Mouse (Mus musculus) mouse trophoblast stem cell (cell line): ENCODE results near the gene Rps19.
"Not testable (repeated sequence)": the region's sequence is repeated elsewhere in the genome, so short reads cannot be mapped to it uniquely, and the experiment has no call there.

Experiments used
- in situ Hi-C, 2 experiments: fragments of 300-500 bp; cut with MseI, MboI; formaldehyde crosslinking; loops; 2 replicates in 1 of 2; 3 replicates in 1 of 2; pipeline ENCODE4 v1.15.1; 2025

Rps19 gene

DNA sequence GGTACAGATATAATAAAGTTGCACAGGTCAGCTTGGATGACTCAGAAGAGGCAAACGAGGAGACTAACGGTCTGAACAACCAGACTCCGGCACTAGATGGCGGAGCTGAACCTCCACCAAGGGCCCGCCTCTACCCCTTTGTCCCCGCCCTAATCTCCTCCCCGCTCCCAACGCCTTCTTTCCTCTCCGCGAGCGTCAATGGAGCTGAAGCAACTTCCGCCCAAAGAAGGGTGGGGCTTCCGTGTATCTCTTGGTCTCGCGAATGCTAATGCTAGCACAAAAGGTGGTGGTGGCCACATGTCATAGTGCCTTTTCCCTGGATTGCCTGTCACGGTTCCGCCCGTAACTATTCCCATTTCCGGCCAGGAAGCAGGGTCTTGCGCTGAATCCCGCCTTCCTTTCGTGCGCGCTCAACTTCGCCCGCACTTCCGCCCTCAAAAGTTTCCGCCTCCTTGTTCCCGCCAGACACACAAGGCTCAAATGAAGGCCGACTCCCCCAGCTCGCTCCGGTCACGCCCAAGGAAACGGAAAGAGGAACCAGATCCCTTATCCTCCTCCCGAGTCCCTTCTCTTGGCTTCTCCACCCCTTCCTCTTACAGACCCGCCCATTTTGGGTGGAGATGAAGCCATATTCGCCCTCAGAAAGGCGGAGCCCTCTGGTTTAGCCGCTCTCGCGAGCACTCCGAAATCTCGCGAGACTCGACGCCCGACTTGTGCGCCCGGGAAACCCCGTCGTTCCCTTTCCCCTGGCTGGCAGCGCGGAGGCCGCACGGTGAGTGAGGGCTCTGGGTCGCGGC lies at the start of gene Rps19:
Rps19 (plus strand) TSS at position 476 of the 797 bp plus-strand sequence.
- in situ Hi-C loops: no loop called here

DNA sequence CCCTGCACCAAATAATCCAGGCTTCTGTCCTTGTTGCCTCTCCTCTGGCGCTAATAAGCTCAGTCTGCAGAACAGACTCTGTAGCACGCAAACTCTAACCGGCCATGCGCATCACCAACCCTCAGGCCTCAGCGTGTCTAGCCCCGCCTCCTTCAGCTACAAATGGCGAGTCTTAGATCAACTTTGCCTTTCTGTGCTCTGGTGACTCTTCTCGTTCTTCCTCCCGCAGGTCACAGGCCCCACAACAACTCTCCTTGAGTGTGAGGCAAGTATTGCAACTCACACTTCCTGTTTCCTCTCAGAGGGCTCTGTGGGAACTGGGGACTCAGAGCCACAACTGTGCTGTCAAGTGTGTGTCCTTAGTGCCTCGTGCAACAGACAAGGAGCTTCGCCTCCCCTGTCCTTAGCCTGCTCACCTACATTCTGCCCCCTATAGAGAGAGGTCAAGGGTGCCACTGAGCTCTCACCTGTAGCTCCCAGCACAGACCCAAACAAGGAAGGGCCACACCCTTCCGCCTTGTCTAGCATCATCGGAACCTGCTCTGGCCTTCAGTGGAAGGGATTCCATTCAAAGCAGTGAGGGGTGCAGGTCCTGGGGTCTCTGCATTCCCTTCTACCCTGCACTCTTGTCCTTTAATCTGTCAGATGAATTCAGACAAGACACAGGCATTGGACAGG lies 45.3 kb upstream of the Rps19 start:
- in situ Hi-C loops: loop anchor here in 1 of 2 experiments (10.0 kb wide), 1 partner anchor 736 kb away; no protein-coding TSS in a partner anchor

DNA sequence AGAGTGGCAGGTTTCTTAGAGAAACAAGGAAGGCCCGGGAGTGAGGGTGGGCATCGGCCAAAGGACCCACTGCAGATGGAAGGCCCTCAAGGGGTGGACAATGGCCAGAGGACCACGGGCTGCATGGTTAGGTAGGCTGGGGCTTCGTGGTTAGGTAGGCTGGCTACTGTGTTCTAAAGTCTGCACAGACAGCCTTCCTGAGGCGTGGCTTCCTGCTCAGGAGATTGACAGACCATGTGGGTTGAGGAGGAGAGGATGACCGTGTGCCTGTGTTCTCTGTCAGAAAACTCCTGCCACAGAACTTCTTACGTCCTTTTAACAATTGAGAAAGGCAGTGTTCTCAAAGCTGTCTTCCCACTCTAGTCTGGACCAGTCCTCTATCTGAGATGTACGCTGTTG lies 44.8 kb upstream of the Rps19 start:
- in situ Hi-C loops: loop anchor here in 1 of 2 experiments (10.0 kb wide), 1 partner anchor 735 kb away; no protein-coding TSS in a partner anchor

DNA sequence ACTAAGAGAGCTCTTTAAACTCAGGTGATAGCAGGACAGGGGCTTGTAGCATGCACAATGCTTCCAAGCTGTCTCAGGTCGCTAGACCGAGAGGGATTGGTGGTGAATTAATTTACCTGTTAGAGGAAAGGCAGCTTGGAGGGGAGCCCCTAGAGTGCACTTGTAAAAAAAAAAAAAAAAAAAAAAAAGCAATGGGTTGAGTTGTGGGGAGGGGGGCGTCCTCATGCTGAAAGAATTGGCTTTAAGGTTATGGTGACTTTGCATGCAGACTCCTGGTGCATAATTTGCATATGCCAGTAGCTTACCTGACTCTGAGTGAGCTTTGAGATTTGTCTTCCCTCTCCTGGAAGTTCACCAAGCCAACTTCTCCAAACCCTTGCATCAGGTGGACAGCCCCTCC lies 43.8 kb upstream of the Rps19 start:
- in situ Hi-C loops: no loop called here

DNA sequence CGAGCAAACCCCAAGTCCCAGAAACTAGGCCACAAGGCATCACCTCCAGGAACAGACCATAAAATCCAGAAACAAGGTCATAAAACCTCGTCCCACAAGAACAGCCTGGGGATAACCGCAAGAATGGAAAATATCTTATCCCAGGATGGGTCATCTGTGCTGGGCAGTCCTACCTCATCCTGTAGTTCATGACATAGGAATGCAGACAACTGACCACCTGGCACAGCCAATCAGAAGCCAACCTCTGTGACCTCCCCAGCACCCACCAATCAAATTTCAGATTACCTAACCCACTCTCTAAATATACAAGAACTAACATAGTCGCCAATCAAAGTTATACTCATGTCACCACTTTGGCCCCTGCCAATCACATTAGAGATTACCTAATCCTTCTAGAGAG lies 43.2 kb upstream of the Rps19 start:
- in situ Hi-C loops: no loop called here

DNA sequence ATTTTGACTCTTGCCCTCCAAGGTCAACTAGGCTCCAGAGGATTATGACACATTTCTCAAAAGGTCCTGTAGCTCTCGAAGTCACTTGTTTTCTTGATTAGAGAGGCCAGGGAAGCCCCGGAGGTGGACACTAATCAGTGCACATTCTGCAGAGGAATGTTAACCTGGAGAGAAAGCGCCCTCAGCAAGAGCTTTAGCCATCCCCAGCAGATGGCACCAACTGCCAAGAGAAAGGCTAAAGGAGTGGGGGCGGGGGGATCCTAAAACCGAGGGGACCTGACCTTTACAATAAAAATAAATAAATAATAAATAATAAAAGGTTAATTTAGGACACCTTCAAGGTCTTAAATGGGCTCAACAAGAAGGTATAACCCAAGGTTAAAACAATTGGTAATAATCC lies 40.0 kb upstream of the Rps19 start:
- in situ Hi-C loops: no loop called here

DNA sequence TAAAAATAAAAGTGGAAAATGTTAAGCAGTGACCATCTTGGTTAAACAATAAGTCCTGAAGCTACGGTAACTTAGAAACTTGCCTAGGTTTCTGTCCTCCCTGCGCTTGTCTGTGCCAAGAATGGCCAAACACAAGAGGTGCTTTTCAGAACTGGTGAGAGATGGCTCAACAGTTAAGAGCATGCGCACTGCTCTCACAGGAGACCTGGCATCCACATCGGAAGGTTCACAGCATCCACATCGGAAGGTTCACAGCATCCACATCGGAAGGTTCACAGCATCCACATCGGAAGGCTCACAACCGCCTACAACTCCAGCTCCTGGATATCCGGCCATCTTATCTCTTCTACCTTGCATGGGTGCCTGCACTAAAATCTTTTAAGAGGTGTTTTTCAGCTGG lies 39.0 kb upstream of the Rps19 start:
- in situ Hi-C loops: no loop called here

DNA sequence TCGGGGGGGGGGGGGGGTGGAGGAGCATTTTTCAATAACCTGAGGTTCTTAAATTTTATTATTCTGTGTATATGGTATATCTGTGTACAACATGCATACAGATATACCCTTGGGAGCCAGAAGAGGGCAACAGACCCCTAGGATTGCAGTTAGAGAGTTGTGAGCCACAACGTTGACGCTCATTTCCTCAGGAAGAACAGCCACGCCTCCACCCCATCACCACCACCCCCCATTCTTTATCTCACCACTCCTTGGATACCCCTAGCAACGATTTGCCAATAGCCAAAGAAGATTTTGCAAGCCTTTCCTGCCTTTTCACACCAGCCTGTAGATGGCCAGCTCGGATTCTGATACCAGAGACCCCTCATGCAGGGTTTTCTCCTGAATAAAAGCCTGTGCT lies 38.5 kb upstream of the Rps19 start:
- in situ Hi-C loops: no loop called here

DNA sequence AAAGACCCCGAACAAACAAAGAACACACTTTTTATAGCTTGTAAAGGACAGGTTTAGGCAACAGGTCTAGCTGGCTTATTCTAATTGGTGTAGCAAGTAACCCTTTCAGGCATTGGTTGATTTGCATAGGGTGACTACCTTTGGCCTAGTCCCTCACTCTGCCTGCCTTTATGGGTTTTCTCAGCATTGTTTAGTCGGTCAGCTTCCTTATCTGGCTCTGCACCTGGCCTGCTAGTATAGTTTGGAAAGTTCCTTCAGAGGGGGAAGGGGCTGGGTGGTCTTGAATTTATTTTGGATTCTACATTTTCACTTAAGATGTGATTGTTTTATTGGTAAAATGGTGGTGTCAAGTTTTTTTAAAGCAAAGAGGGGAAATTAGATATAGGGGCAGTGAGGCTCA lies 37.6 kb upstream of the Rps19 start:
- in situ Hi-C loops: not testable (repeated sequence)

DNA sequence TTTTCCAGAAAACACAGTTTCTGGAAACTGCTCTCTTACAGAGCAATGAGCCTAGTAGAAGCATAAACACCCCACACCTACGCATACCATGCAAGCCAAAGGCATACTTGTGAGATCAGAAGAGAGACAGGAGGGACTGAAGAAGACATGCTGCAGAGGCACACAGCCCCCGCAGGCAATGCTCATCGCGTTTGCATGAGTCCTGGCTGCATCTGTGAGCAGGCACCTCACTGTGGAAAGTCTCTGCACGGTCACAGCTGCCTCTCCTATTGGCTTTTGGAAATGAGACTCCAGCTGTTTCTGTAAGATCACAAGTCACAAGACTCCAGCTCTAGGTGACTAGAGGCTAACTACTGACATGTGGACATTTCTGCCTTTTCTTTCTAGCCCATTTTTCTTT lies 34.0 kb upstream of the Rps19 start:
- in situ Hi-C loops: no loop called here

DNA sequence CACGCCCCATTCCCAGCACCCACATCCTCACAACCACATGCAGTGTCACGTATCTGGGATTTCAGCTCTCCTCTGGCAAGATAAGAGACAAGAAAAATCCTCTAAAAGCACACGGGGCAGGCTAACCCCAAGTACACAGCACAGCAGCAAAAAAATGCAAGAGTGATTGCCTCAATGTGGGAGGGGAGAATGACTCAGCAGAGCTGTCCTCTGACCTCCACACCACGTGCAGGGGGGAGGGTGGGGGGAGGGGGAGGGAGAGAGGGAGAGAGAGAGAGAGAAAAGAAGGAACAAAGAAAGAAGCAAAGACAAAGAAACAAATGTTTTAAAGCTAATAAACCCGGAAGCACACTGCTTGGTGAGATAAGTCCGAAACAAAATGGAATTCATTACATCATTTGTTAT lies 33.3 kb upstream of the Rps19 start:
- in situ Hi-C loops: no loop called here

DNA sequence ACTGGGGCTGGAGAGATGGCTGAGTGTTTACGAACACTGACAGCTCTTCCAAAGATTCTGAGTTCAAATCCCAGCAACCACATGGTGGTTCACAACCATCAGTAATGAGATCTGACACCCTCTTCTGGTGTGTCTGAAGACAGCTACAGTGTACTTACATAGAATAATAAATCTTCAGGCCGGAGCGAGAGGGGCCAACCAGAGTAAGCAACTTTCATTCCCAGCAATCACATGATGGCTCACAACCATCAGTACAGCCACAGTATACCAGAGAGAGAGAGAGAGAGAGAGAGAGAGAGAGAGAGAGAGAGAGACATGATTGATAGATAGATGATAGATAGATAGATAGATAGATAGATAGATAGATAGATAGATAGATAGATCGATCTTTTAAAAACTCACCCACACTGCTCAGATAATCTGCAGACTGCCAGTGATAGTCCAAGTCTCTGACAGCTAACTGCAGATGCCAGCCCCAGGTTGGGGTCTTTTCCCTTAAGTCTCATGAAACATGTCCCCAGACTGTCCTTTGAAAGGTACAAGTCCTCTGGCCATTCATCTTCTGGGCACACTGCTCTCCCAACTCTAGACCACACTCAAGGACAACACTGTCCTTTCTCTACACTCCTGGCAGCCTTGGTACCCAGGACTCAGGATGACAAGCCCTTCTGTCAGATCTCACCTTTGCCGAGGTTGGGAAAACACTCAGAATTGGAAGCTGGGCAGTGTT lies 32.4 kb upstream of the Rps19 start:
- in situ Hi-C loops: no loop called here

DNA sequence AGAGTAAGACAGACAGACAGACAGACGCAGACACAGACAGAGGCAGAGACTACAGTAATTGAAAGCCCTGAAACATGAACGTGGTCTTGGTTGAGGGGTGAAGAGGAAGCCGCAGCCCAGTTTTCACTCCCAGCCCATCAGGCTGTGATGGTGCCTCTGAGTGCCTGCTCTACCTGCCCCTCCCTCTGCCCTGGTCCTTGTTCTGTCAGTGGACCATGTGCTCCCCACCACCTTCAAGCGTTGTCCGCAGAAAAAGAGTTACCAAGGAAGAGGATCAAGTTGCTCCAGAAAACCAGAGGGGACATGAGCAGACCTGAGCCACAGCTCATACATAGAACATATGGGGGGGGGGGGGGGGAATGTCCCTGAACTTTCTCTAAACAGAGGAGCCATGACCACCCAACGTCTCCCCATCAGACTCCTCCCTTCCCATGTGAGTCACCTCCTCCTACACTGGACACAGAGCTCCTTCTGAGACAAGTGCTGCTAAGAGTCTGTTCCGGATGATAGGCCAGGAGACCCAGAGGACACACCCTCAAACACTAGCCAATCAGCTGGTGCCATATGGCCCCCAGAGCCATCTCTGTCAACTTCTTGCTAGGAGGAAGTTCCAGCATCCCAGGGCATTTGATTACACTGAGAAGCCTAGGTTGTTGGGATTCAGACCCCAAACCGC lies 31.5 kb upstream of the Rps19 start:
- in situ Hi-C loops: no loop called here

DNA sequence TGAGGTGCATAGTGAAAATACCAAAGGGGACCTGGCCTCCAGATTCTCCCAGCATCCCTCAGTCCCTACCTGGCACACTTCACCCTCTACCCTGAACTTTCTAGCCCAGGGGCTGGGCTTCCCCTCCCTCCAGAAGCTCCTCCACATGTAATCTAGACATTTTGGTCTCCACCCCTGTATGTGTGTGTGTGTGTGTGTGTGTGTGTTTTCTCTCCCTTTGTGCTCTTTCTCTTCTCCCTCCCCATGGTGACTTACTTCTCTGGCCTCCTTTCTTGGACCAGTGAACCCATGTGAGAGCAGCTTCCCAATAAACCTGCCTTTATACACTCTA lies 31.0 kb upstream of the Rps19 start:
- in situ Hi-C loops: no loop called here

DNA sequence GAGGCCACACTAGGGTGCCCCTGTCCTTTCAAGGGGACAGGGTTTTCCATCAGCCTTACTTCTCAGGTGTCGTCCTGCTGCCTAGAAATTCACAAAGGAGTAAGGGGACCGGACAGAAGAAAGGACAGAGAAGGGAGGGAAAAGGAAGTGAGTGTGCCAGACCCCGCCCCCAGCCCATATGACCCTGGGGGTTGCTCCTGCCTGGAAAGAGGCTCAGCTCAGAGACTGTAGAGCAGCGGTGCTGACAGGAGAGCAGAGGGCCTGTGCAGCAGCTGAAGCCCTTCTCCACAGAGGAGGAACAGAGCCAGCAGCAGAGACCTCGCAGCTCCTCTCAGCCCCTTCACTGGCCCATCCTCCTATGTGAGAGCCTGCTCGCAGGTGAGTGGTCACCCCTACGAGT lies 30.5 kb upstream of the Rps19 start:
- in situ Hi-C loops: no loop called here

DNA sequence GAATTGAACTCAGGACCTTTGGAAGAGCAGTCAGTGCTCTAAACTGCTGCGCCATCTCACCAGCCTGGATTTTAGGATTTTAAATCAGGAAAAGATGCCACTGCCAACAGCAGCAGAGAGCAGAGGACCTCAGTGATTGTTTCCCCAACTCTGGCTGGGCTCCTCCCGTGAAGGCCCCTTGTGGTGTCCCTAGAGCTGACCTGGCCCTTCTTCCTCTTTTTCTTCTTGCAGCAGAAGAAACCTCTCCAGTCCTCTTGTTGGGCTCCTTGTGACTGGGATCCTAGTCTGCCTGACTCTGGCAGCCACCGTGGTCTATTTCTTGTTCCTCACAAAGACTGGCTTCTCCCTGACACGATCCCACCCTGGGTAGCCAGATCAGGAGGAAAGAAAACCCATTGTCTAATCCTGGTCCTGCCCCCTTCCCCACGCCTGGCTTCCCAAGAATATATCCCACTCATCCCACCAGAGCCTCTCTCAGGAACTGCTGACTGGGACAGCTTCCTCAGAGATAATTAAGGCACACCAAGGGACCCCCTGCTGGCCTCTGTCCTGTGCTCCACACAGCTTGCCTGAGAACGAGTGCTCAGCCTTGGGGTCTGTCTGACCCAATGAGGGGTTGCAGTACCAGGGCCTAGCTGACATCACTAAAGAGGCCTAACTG lies 27.6 kb upstream of the Rps19 start:
- in situ Hi-C loops: no loop called here

DNA sequence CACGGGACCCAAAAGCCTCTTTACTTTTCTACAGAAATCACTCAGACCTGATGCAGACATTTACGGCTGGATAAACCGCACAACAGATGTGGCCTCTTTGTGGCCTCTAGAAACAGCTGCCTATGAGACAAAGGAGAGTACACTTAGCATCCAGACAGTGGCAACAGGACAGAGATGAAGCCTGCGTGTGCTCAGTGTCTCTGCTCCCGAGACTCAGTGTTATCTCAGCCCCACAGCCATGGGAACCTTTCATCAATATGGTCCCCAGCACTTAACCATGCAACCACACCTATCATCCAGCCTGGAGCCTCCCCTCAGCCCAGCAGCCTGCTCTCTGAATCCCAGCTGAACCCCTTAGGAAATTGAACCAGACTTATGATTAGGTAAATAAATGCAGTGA lies 24.9 kb upstream of the Rps19 start:
- in situ Hi-C loops: no loop called here

DNA sequence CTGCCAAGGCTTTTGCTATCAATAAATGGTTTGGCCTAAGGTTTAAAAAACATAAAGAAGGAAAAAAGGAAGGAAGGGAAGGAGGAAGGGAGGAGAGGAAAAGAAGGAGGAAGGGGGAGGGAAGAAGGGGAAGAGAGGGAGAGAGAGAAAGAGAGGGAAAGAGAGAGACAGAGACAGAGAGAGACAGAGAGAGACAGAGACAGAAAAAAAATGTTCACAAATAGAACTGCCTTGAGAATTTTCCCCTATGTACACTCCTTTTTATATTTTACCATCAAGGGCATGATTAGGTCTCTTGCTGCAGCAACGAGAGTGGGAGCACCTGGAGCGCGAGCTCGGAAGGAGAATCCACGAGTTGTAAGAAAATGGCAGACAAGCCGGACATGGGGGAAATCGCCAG lies 22.3 kb upstream of the Rps19 start, which contains the start of gene Gm9844:
Gm9844 (plus strand) TSS at position 301 of the 400 bp plus-strand sequence.
- in situ Hi-C loops: no loop called here

DNA sequence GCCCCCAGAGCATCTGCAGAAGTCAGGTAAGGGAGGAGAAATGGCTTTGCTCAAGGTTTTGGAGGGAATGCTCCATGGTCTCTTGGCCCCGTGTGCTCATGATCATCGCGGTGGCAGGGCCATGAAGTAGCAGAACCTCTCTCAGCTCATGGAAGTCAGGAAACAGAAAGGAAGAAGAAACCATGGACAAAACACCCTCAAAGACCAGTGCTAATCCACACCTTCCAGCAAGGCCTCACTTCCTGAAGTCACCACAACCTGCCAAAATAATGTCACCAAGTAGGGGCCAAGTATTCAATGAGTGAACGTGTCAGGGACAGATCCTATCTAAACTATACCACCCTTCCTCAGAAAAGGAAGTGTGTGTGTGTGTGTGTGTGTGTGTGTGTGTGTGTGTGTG lies 21.3 kb upstream of the Rps19 start:
- in situ Hi-C loops: no loop called here

DNA sequence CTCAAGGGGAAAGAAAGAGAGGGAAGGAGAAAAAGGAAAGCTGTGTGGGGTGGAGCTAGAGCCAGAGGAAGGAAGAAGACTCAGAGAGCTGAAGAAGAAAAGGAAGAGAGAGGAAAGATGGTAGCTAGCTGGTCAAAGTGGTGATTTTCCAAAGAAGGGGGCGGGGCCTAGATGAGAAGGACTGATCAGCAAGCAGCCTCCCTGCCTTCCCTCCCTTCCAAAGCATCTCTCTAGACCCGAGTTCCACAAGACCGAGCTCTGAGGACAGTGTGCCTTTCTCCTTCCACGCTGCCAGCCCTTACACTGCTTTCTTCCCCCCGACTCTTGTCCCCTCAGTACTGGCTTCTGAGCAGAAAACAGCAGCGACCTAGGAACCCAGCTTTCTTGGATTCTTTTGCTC lies 20.0 kb upstream of the Rps19 start:
- in situ Hi-C loops: no loop called here

DNA sequence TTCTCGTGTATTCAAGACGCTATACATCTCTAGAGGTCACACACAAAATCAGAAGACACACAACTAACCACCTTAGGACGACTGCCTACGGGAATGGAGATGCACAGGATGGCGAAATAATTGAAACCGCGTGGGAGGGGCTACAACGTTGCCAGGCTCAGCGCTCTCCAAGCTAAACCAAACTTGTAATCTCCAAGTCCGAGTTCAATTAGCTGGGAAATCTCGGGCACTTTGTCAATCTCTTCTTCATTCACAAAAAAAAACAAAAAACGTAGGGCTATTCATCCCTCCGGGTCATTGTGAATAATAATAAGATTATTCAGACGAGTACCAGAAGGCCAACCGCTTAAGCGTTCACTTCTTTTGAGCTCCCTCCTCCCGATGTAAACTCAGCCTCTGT lies 15.1 kb upstream of the Rps19 start:
- in situ Hi-C loops: no loop called here
